Mouse (Mus musculus): ENCODE results near the gene Nrp2. TPM values are rescaled to one million over a fixed set of nuclear protein-coding genes. Genes with fewer than 3 reads are reported as not detected.

Gene Nrp2
- polyA plus RNA-seq, 1 experiment: 9.1 TPM

GRCm38 (mm10) chr1:62736455-62737012 is 33.4 kb downstream of the Nrp2 start:
- WGBS: 86% methylated on average over 8 of the region's 8 CpGs
- H3K27me3 ChIP-seq (ENCODE audit: control insufficient read depth, insufficient read depth, low read length): no peaks in the 10 kb centered on the region
- no peak for TF ChIP-seq CTCF (IDR thresholded peaks at IDR 0.05; ENCODE audit: borderline replicate concordance, insufficient read depth, low read depth, low read length)
- no peak for TF ChIP-seq POLR2A (IDR thresholded peaks at IDR 0.05; ENCODE audit: borderline replicate concordance, insufficient read depth, low read length)
- DNase-seq: no peak
- no peak overlapping the region for H3K27ac ChIP-seq (ENCODE audit: insufficient read depth, low read length)
- no peak overlapping the region for H3K4me3 ChIP-seq (replicated peaks; ENCODE audit: insufficient read depth, low read depth, low read length)
- peaks cover 3% of the 10 kb centered on the region; the same call in 1 of the 2 replicates for H3K4me1 ChIP-seq (ENCODE audit: control insufficient read depth, insufficient read depth, low read length)

GRCm38 (mm10) chr1:62738165-62738564 is 35.1 kb downstream of the Nrp2 start:
- 92% methylated on average over 11 of the region's 11 CpGs for WGBS
- no peaks in the 10 kb centered on the region for H3K4me1 ChIP-seq (ENCODE audit: control insufficient read depth, insufficient read depth, low read length)
- no peak for DNase-seq
- H3K27ac ChIP-seq (ENCODE audit: insufficient read depth, low read length): no peak overlapping the region
- no peak overlapping the region for H3K4me3 ChIP-seq (replicated peaks; ENCODE audit: insufficient read depth, low read depth, low read length)
- no peak for TF ChIP-seq POLR2A (IDR thresholded peaks at IDR 0.05; ENCODE audit: borderline replicate concordance, insufficient read depth, low read length)
- TF ChIP-seq CTCF (IDR thresholded peaks at IDR 0.05; ENCODE audit: borderline replicate concordance, insufficient read depth, low read depth, low read length): no peak
- no peaks in the 10 kb centered on the region for H3K27me3 ChIP-seq (ENCODE audit: control insufficient read depth, insufficient read depth, low read length)

- Histone ChIP-seq H3K27me3 (ENCODE audit: control insufficient read depth, insufficient read depth, low read length) (no peaks in the 10 kb centered on the region), H3K4me3 (replicated peaks; ENCODE audit: insufficient read depth, low read depth, low read length) (no peak overlapping the region), H3K27ac (ENCODE audit: insufficient read depth, low read length) (no peak overlapping the region), H3K4me1 (ENCODE audit: control insufficient read depth, insufficient read depth, low read length) (no peaks in the 10 kb centered on the region)
- 55% methylated on average over 3 of the region's 3 CpGs for WGBS
- TF ChIP-seq POLR2A (IDR thresholded peaks at IDR 0.05; ENCODE audit: borderline replicate concordance, insufficient read depth, low read length) (no peak), CTCF (IDR thresholded peaks at IDR 0.05; ENCODE audit: borderline replicate concordance, insufficient read depth, low read depth, low read length) (no peak)
- DNase-seq: no peak
These were observed 39.0 kb downstream of the Nrp2 start for GRCm38 (mm10) chr1:62742092-62742491.

- TF ChIP-seq CTCF (IDR thresholded peaks at IDR 0.05; ENCODE audit: borderline replicate concordance, insufficient read depth, low read depth, low read length): no peak
- no peak for TF ChIP-seq POLR2A (IDR thresholded peaks at IDR 0.05; ENCODE audit: borderline replicate concordance, insufficient read depth, low read length)
- 57% methylated on average over 8 of the region's 8 CpGs for WGBS
- peak overlapping the region; percentile 56; the same call in 1 of the 2 replicates for H3K27ac ChIP-seq (ENCODE audit: insufficient read depth, low read length)
- no peaks in the 10 kb centered on the region for H3K27me3 ChIP-seq (ENCODE audit: control insufficient read depth, insufficient read depth, low read length)
- DNase-seq: peak in 1 of 2 experiments; percentile 13
- H3K4me1 ChIP-seq (ENCODE audit: control insufficient read depth, insufficient read depth, low read length): no peaks in the 10 kb centered on the region
- H3K4me3 ChIP-seq (replicated peaks; ENCODE audit: insufficient read depth, low read depth, low read length): no peak overlapping the region
These were observed 40.1 kb downstream of the Nrp2 start for GRCm38 (mm10) chr1:62743064-62743694.

GRCm38 (mm10) chr1:62745889-62746288 is 42.8 kb downstream of the Nrp2 start:
- Histone ChIP-seq H3K4me1 (ENCODE audit: control insufficient read depth, insufficient read depth, low read length) (peaks cover 7% of the 10 kb centered on the region; the same call in 1 of the 2 replicates), H3K27ac (ENCODE audit: insufficient read depth, low read length) (no peak overlapping the region), H3K27me3 (ENCODE audit: control insufficient read depth, insufficient read depth, low read length) (no peaks in the 10 kb centered on the region), H3K4me3 (replicated peaks; ENCODE audit: insufficient read depth, low read depth, low read length) (no peak overlapping the region)
- 85% methylated on average over 8 of the region's 8 CpGs for WGBS
- no peak for TF ChIP-seq CTCF (IDR thresholded peaks at IDR 0.05; ENCODE audit: borderline replicate concordance, insufficient read depth, low read depth, low read length)
- TF ChIP-seq POLR2A (IDR thresholded peaks at IDR 0.05; ENCODE audit: borderline replicate concordance, insufficient read depth, low read length): no peak
- DNase-seq: no peak

GRCm38 (mm10) chr1:62747421-62748111 is 44.5 kb downstream of the Nrp2 start:
- Histone ChIP-seq H3K4me1 (ENCODE audit: control insufficient read depth, insufficient read depth, low read length) (peaks cover 13% of the 10 kb centered on the region; the same call in 1 of the 2 replicates), H3K27me3 (ENCODE audit: control insufficient read depth, insufficient read depth, low read length) (no peaks in the 10 kb centered on the region), H3K4me3 (replicated peaks; ENCODE audit: insufficient read depth, low read depth, low read length) (no peak overlapping the region), H3K27ac (ENCODE audit: insufficient read depth, low read length) (no peak overlapping the region)
- DNase-seq: no peak
- no peak for TF ChIP-seq POLR2A (IDR thresholded peaks at IDR 0.05; ENCODE audit: borderline replicate concordance, insufficient read depth, low read length)
- TF ChIP-seq CTCF (IDR thresholded peaks at IDR 0.05; ENCODE audit: borderline replicate concordance, insufficient read depth, low read depth, low read length): no peak
- WGBS: 80% methylated on average over 10 of the region's 10 CpGs

- 99% methylated on average over 3 of the region's 3 CpGs for WGBS
- H3K4me1 ChIP-seq (ENCODE audit: control insufficient read depth, insufficient read depth, low read length): peaks cover 13% of the 10 kb centered on the region
- H3K4me3 ChIP-seq (replicated peaks; ENCODE audit: insufficient read depth, low read depth, low read length): no peak overlapping the region
- H3K27me3 ChIP-seq (ENCODE audit: control insufficient read depth, insufficient read depth, low read length): no peaks in the 10 kb centered on the region
- TF ChIP-seq CTCF (IDR thresholded peaks at IDR 0.05; ENCODE audit: borderline replicate concordance, insufficient read depth, low read depth, low read length) (no peak), POLR2A (IDR thresholded peaks at IDR 0.05; ENCODE audit: borderline replicate concordance, insufficient read depth, low read length) (no peak)
- H3K27ac ChIP-seq (ENCODE audit: insufficient read depth, low read length): no peak overlapping the region
- DNase-seq: no peak
These were observed 45.3 kb downstream of the Nrp2 start for GRCm38 (mm10) chr1:62748361-62748760.

All from cerebellum, adult 2 months (tissue).